Mouse (Mus musculus) brain, embryonic 14.5 days (tissue): ENCODE measurements around the gene Adap1. TPM values are rescaled to one million over a fixed set of nuclear protein-coding genes. Genes with fewer than 3 reads are reported as not detected.

Experiments
- DNase-seq: peaks from one replicate; pipeline ENCODE4 v3.0.0-alpha.2; 2011; ENCODE audit warnings: low read depth
- CTCF ChIP-seq: fragments of 200-500 bp; IDR thresholded peaks from 2 replicates; pipeline ENCODE4 v1.5.1; 2012; ENCODE audit warnings: inconsistent platforms, mild to moderate bottlenecking, moderate library complexity, borderline replicate concordance; ENCODE audit not compliant: insufficient read depth, insufficient read length; ENCODE audit errors: extremely low read depth
- POLR2A ChIP-seq: fragments of 200-500 bp; IDR thresholded peaks from 2 replicates; pipeline ENCODE4 v1.6.1; 2012; ENCODE audit warnings: mild to moderate bottlenecking, inconsistent platforms, borderline replicate concordance; ENCODE audit not compliant: poor library complexity, insufficient read depth, insufficient read length, severe bottlenecking; ENCODE audit errors: extremely low read depth
- polyA plus RNA-seq: library from polyadenylated mRNA; depleted of rRNA; stranded (reverse); fragments of >200 nt; gene quantifications from 2 replicates; pipeline ENCODE4 v1.2.3, GENCODE M21; 2012

The Adap1 gene
- polyA plus RNA-seq, 1 experiment, result 66.4 TPM

DNA sequence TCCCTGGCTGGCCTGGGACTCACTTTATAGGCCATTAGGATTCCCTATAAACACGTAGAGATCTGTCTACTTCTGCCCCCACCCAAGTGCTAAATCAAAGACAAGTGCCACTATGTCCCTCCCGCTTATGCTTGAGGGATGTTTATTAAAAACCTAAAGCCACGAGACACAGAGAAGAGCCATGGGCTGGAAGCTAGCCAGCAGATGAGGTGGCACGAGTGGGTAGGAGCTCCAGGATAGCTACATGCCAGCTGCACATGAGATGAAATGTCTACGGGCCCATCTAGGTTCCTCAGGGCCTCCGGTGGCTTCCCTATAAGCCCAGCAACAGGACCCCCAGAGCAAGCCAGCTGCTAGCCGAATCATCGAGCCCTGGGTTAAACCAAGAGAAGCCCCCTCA, 48.1 kb downstream of the Adap1 start:
- DNase-seq, result no peak
- TF ChIP-seq CTCF (no peak), POLR2A (no peak)

DNA sequence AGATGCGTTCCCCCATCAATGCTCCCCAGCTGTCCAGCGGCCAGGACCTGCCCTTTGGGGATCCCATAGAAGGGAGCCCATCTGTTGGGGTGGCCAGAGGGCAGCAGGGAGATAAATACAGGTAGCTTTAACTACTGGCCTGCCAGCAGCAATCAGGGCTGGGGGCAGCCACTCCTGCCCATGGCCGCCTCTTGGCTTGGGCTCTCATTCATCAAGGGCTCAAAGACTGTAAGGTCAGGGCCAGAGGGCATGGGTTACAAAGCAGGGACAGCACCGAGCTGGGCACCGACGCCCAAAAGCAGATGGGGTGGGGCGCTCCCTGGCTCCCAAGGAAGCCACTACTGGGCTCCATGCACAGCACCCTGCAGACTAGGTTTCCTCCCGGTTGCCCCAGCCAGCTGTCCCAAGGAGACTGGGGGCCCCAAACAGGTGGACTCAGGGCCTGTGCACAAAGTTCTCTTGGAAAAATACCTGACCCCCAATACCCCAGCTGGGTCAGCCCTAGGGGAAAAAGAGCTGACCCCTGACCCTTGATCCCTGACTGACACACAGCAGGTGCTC, 53.3 kb downstream of the Adap1 start:
- TF ChIP-seq CTCF, result no peak
- no peak for TF ChIP-seq POLR2A
- DNase-seq, result no peak

DNA sequence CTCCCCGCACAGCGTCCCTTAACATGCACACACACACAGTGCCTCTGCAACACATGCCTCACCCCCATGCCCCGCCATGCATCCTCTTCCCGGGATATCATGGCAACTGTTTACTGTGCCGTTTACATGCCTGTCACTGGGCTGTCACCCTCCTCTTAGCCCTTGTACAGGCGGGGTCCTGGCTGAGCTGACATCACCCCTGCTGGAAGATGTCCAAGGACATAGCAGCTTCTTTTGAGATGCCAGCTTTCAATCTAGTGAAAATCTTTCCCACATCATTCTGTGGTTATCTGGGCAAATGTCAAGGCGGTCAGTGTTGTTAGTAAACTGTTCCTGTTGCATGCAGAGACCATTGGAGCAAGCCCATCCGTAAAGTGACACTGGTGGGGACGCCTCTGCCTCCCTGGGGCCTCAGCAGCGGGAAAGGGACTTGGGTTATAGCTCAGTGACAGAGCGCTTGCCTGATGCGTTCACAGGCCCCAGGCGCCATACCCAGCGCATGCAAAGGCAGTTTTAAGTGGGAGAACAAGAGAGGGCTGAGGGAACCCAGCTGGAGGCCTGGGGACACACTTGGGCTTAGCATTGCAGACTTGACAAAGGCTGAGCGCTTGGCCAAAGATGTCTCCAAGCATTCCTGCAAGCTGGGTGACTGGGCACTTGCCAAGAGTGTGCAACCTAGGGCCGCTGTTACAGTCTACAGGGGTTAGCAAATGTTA, 54.5 kb downstream of the Adap1 start:
- TF ChIP-seq CTCF (no peak), POLR2A (no peak)
- DNase-seq, result peak; percentile 35

DNA sequence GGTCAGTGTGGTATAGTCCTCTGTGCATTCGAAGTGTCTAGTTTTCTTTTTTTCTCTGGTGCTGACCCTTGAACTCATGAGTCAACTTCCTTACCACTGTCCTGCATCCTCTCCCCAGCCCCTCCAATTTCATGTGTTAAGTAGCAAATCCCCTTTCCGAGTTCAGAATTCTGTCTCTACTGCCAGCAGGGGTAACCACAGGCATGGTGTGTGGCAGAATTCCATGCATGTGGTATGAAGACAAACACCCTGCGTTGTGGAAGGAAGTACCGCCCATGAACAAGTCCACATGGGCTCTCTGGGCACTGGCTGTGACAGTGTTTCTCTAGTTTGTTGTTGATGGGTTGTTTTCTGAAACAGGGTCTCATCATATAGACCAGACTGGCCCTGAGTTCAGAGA, 57.8 kb downstream of the Adap1 start:
- DNase-seq, result no peak
- TF ChIP-seq CTCF (no peak), POLR2A (no peak)

DNA sequence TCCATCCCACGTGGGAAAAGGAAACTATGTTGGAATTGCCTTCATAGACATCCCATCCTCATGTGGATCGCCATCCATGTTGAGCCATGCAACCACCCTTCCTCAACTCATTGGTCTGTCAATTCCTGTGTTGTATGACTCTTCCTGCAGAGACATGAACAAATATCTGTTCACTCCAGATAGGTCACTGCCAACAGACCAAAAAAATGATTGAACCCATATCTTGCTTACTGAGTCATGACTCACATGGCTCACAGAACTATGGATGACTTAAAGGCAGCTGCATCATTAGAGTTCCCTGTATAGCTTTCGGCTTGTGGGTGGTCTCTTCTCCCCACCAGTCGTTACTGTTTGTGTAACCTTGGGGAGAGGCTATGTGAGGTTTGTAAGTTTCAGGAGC, 64.0 kb downstream of the Adap1 start:
- no peak for DNase-seq
- TF ChIP-seq CTCF (no peak), POLR2A (no peak)

DNA sequence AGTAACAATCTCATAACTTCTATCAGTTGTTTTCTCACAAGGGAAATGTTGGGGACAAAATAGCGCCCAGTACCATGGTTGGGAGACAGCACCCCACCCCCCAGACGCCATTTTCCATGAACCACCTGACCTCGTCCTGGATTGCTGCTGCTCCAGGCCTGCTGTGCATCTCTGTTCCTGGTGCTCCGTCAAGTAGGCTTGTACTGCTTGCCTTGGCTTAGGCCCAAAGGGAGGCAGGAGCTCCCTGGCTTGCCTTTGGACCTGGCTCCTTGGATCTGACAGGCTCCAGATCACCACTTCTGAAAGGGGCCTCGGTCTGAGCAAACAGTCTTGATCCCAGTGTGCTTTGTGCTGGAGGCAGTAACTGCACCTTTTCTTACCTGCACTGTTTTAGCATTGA, 65.6 kb downstream of the Adap1 start:
- DNase-seq, result no peak
- no peak for TF ChIP-seq POLR2A
- TF ChIP-seq CTCF, result no peak

DNA sequence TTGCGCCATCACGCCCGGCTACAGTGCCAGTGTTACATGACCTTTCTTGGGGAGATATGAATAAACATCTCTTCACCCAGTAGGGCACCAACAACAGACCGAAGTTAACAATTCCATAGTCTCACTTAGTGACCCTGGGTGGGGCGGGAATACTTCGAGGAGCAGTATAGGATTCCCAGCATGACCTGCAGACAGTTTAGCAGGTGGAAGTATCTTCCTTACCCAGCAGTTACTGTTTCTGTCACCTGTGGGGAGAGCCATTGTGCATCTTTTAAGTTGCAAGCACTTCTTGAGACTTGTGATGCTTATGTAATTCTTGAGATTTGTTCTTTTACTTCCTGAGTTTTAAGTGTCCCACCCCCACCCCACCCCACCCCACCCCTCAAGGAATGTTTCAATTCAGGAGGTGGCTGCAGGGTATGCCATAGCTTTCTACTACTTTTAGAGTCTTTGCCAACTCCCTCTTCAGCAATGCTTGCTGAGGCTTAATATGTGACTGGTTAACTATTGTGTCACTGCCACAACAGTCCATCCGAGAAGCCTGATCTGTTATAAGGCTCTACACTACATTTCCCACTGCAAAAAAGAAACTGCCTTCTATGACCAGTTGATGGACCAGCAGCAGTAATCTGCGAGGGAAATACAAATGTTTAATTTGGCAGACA, 66.9 kb downstream of the Adap1 start:
- no peak for DNase-seq
- TF ChIP-seq POLR2A (no peak), CTCF (no peak)

DNA sequence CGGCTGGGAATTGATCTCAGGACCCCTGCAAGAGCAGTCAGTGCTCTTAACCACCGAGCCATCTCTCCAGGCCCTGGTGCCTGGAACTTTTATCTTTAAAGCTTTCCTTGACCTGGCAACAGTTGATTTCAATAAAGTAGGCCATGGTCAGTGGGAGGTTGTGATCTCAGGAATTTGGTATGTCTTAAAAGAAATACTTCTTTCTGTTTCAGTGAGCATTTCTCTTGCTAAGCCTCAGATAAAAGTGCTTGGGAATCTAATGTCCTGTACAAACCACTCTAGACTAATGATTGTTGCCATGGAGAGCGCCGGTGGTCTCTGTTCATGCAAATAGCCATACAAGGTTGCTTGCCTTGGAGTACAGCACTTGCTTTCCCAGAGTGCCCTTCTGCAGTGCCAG, 67.6 kb downstream of the Adap1 start:
- DNase-seq, result peak; percentile 22
- TF ChIP-seq CTCF, result no peak
- no peak for TF ChIP-seq POLR2A

DNA sequence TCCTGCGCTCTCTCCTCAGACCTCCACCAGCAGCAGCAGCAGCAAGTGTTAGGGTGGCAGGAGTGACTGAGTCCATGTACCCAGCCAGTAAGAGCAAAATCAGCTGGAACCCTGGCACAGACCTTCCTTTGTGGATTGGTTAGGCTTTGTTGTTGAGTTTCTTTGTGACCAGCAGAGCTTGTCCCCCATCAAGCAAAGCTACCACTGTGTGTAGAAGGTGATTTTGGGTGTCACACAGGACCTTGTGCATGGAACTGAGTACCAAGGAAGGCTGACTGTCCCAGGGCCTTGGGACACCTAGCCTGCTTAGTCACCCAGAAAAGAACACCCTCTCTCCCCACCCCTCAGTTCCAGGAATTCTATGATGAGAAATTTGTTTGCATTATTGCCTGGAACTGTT, 68.2 kb downstream of the Adap1 start:
- TF ChIP-seq CTCF (no peak), POLR2A (no peak)
- no peak for DNase-seq

DNA sequence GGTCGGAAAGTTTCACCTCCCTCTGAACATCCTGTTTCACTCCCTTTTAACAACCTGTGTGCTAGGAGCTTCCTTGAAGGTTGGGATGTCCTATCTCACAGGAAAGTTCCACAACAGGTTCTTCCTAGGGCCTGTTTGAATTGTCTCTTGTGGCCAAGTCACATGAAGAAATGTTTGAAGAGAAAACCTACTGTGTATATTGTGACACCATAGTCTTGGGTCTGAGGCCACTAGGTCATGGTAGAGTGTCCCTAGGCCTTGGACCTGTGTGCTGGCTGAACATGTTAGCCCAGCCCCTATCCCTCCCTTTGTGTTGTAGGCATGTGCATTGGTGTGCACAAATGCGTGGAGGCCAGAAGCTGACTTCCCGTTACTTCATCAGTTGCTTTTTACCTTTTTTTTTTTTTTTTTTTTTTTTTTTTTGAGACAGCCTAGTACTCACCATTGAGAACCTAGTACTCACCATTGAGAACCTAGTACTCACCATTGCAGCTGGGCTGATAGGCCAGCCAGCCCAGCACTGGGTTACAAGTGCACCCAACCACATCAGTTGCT, 69.1 kb downstream of the Adap1 start:
- TF ChIP-seq CTCF, result no peak
- TF ChIP-seq POLR2A, result no peak
- no peak for DNase-seq

DNA sequence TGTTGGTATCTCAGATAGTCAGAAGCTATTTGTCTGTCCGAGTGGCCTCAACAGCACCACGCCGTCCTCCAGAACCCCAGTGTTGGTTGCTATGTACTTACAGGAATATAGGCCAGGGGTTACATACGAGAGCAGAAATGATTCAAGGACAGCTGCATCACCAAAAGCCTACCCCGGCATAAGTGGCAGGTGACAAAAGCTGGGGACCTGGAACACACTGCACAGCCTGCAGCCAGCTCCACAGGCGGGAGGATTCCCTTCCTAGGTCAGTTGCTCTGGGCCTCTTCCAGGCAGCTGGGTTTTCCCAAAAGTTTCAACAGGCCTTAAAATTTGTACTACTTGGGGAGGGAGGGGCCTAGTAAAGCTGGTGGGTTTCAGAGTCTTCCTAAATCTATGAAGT, 69.6 kb downstream of the Adap1 start:
- TF ChIP-seq POLR2A, result no peak
- TF ChIP-seq CTCF, result no peak
- no peak for DNase-seq

DNA sequence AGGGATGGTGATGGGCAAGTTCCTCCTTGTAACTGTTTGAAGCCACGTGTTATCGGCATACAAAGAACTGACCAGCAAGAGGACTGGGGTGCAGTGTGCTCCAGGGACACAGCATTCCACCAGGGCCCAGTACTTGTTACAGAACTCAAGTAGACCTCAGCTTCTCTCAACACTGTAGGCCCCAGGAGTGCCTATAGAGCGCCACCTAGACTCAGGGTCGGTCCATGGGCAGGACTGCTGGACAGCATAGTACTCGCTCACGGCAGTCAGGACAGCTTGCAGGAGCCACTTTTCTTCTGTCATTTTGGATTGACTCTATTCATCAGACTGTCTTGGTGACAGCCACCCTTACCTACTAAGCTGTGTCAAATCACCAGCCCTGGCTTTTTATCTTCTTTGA, 70.5 kb downstream of the Adap1 start:
- DNase-seq, result no peak
- TF ChIP-seq POLR2A (no peak), CTCF (no peak)

DNA sequence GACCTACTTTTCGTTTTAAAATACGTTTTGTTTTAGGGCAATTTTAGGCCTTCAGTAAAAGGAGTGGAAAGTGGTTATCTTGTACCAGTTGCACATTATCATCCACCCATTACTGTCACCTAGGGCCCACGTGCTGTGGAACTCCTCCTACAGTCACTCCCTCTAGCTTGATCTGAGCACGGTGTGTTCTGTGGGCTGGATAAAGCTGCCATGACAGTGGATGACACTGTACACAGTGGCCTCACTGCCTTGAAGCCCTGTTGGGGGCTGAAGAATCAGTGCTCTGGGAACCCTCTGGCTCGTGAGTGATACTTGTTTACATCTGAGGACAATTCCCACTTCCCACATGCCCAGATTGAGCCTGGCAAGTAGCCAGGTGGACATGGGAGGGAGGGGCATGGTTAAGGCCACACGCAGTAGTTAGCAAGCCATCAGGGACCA, 72.1 kb downstream of the Adap1 start:
- DNase-seq, result peak; percentile 61
- TF ChIP-seq POLR2A (no peak), CTCF (no peak)
